Mouse (Mus musculus) liver, embryonic 14.5 days (tissue): ENCODE data around the gene Prf1. TPM values are rescaled to one million over a fixed set of nuclear protein-coding genes. Genes with fewer than 3 reads are reported as not detected.

Experiments
- ATAC-seq: fragments of 200-750 bp; cut with Nextera tagmentation; 2 replicates; pipeline ENCODE4 v1.8.0; 2017; ENCODE audit warnings: moderate number of reproducible peaks, mild to moderate bottlenecking, moderate library complexity; ENCODE audit not compliant: insufficient read depth
- DNase-seq, 3 experiments: peaks; one replicate each; pipeline ENCODE4 v3.0.0-alpha.2; 2012 to 2013; ENCODE audit warnings: low read depth in 3 of 3, low spot score in 3 of 3
- H3K27ac ChIP-seq: fragments of 300-500 bp; sonication (generic); 2 replicates; pipeline ENCODE4 v1.5.1; 2014; ENCODE audit warnings: moderate library complexity, mild to moderate bottlenecking, control low read depth, inconsistent platforms
- H3K27me3 ChIP-seq: fragments of 300-500 bp; sonication (generic); 2 replicates; pipeline ENCODE4 v1.6.1; 2014; ENCODE audit warnings: mild to moderate bottlenecking, low read length, moderate library complexity; ENCODE audit not compliant: control insufficient read depth, insufficient read depth
- H3K36me3 ChIP-seq: fragments of 300-500 bp; sonication (generic); replicated peaks from 2 replicates; pipeline ENCODE4 v1.6.1; 2014; ENCODE audit warnings: low read depth; ENCODE audit not compliant: control insufficient read depth, insufficient read depth
- H3K4me1 ChIP-seq, 2 experiments: fragments of 200-500 bp in 1 of 2; fragments of 300-500 bp in 1 of 2; sonication (generic) in 1 of 2; replicated peaks; 2 replicates each; pipeline ENCODE4 v1.6.1; 2012 to 2014; ENCODE audit warnings: antibody characterized with exemption in 1 of 2, inconsistent platforms in 1 of 2, low read length in 1 of 2; ENCODE audit not compliant: control insufficient read depth in 2 of 2, insufficient read depth in 2 of 2
- H3K4me2 ChIP-seq: fragments of 300-500 bp; sonication (generic); 2 replicates; pipeline ENCODE4 v1.6.1; 2014; ENCODE audit warnings: low read depth, mild to moderate bottlenecking, control low read depth, moderate library complexity
- H3K4me3 ChIP-seq, 2 experiments: fragments of 200-500 bp in 1 of 2; fragments of 300-500 bp in 1 of 2; sonication (generic) in 1 of 2; 2 replicates each; pipeline ENCODE4 v1.5.1; 2012 to 2014; ENCODE audit warnings: low read depth in 2 of 2, low read length in 2 of 2, mild to moderate bottlenecking in 2 of 2, control low read depth in 1 of 2, inconsistent platforms in 1 of 2, moderate library complexity in 1 of 2; ENCODE audit not compliant: insufficient read depth in 1 of 2
- H3K9ac ChIP-seq: fragments of 300-500 bp; sonication (generic); replicated peaks from 2 replicates; pipeline ENCODE4 v1.6.1; 2014; ENCODE audit warnings: mild to moderate bottlenecking, control low read depth, moderate library complexity
- H3K9me3 ChIP-seq: fragments of 300-500 bp; sonication (generic); 2 replicates; pipeline ENCODE4 v1.6.1; 2016; ENCODE audit warnings: low read length, mixed read lengths; ENCODE audit not compliant: control insufficient read depth
- CTCF ChIP-seq: IDR thresholded peaks from 2 replicates; pipeline ENCODE4 v1.5.1; 2016; ENCODE audit warnings: antibody characterized with exemption, low read depth, control low read depth
- EP300 ChIP-seq: IDR thresholded peaks from 2 replicates; pipeline ENCODE4 v1.6.1; 2016; ENCODE audit warnings: antibody characterized with exemption, low read depth
- WGBS: fragments of 180-500 bp; shearing (Covaris S2); extraction: QIAGEN DNeasy Blood & Tissue Kit; methylation state at CpG from one replicate; pipeline ENCODE4 v1.1.7; 2014; ENCODE audit not compliant: insufficient replicate concordance; 5-methylcytosine and 5-hydroxymethylcytosine counted together
- polyA plus RNA-seq, 2 experiments: library from polyadenylated mRNA; depleted of rRNA in 1 of 2; stranded (reverse) in 1 of 2; unstranded in 1 of 2; fragments of >200 nt; fragmentation: Nextera tagmentation in 1 of 2; extraction: Ambion mirVana in 1 of 2; gene quantifications; 2 replicates each; pipeline versions ENCODE4 v1.2.1 to v1.2.3; 2012 to 2014

Gene Prf1
- polyA plus RNA-seq, 2 experiments: 0.02 TPM; not detected in 1

- Histone ChIP-seq H3K36me3 (no peaks in the 10 kb centered on the region), H3K4me3 (no peak overlapping the region), H3K9me3 (no peaks in the 10 kb centered on the region), H3K4me2 (no peak overlapping the region), H3K27me3 (peaks cover 20% of the 10 kb centered on the region), H3K4me1 (0 out of 4 replicates have a peak, but pooled peaks cover 0 to 3% of the 10 kb centered on the region in 2 experiments), H3K9ac (no peak overlapping the region), H3K27ac (no peak overlapping the region)
- DNase-seq (no peak), ATAC-seq (no peak)
- TF ChIP-seq EP300 (no peak), CTCF (no peak)
- 42% methylated on average over 8 of the region's 8 CpGs for WGBS
These were observed 25.5 kb upstream of the Prf1 start for GRCm38 (mm10) chr10:61272089-61272626.

GRCm38 (mm10) chr10:61272631-61273030, 25.0 kb upstream of the Prf1 start:
- Histone ChIP-seq H3K36me3 (no peaks in the 10 kb centered on the region), H3K9ac (no peak overlapping the region), H3K9me3 (no peaks in the 10 kb centered on the region), H3K4me2 (peak overlapping the region; percentile 56), H3K4me3 (peak overlapping the region in 1 of 2 experiments; percentile 45; a peak in 3 of 4 replicates), H3K27me3 (peaks cover 20% of the 10 kb centered on the region), H3K27ac (no peak overlapping the region), H3K4me1 (0 out of 4 replicates have a peak, but pooled peaks cover 0 to 3% of the 10 kb centered on the region in 2 experiments)
- ATAC-seq: no peak
- DNase-seq: no peak
- no peak for TF ChIP-seq EP300
- TF ChIP-seq CTCF: no peak
- WGBS: 42% methylated on average over 5 of the region's 5 CpGs

- peak within 1 kb of the TSS; percentile 35 to 45 for H3K4me3 ChIP-seq
- WGBS: under 1% methylated on average over 75 of the region's 75 CpGs
- ATAC-seq: peak; percentile 31; the same call in 1 of the 2 replicates
- H3K27ac ChIP-seq: no peak within 1 kb of the TSS
- H3K4me2 ChIP-seq: peak within 1 kb of the TSS; percentile 56
- TF ChIP-seq CTCF (no peak), EP300 (no peak)
- H3K36me3 ChIP-seq: no peaks in the 10 kb centered on the region
- no peak for DNase-seq
- H3K9ac ChIP-seq: no peak within 1 kb of the TSS
- H3K27me3 ChIP-seq: peaks cover 20% of the 10 kb centered on the region
- no peaks in the 10 kb centered on the region for H3K9me3 ChIP-seq
- 0 out of 4 replicates have a peak, but pooled peaks cover 0 to 7% of the 10 kb centered on the region in 2 experiments for H3K4me1 ChIP-seq
These were observed 24.4 kb upstream of the Prf1 start, which contains the start of gene Adamts14 for GRCm38 (mm10) chr10:61273081-61273843. Gene Adamts14, minus strand, starts transcription at chr10:61273438.

GRCm38 (mm10) chr10:61273844-61274215, 23.8 kb upstream of the Prf1 start:
- Histone ChIP-seq H3K27ac (no peak overlapping the region), H3K9ac (no peak overlapping the region), H3K4me1 (0 out of 4 replicates have a peak, but pooled peaks cover 0 to 7% of the 10 kb centered on the region in 2 experiments), H3K4me3 (no peak overlapping the region; a peak in 2 of 4 replicates), H3K9me3 (no peaks in the 10 kb centered on the region), H3K4me2 (no peak overlapping the region; the same call in 1 of the 2 replicates), H3K27me3 (peaks cover 20% of the 10 kb centered on the region), H3K36me3 (no peaks in the 10 kb centered on the region)
- no peak for DNase-seq
- 29% methylated on average over 7 of the region's 7 CpGs for WGBS
- ATAC-seq: no peak
- TF ChIP-seq EP300 (no peak), CTCF (no peak)

GRCm38 (mm10) chr10:61274532-61274931, 23.1 kb upstream of the Prf1 start:
- Histone ChIP-seq H3K36me3 (no peaks in the 10 kb centered on the region), H3K4me1 (0 out of 4 replicates have a peak, but pooled peaks cover 0 to 7% of the 10 kb centered on the region in 2 experiments), H3K4me3 (no peak overlapping the region), H3K27me3 (peaks cover 20% of the 10 kb centered on the region), H3K9ac (no peak overlapping the region), H3K4me2 (no peak overlapping the region), H3K27ac (no peak overlapping the region), H3K9me3 (no peaks in the 10 kb centered on the region)
- 29% methylated on average over 2 of the region's 2 CpGs for WGBS
- ATAC-seq (no peak), DNase-seq (no peak)
- TF ChIP-seq EP300: no peak
- no peak for TF ChIP-seq CTCF
